Mouse (Mus musculus): Measurements from ENCODE around the gene Mthfd1.

DNA sequence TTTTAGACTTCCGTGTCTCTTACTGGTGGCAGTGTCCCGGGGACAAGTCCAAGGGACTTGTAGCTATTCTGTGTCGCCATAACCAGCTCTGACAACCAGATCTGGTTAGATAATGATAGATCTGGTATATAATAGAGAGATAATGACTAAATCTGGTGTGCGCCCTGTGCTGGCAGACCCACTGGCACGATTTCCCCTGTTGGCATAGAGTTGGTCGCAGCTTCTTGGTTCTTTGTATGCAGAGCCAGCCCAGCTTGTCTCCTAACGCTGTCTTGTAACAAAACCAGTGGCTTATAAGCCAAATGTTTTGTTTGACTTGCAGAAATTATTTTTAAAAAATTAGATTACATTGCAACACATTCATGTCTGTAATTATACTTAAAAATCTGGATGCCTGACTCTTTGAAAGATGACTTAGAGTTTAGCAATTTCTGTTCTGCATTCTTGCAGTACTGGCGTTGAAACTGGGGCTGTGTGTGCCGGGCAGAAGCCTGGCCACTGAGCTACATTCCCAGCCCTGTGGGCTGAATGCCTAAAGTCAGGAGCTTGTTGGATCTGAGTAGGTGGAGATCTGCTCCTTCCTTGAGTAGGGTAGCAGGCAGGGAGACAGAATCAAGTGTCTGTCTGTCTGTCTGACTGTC is 9.3 kb downstream of the Mthfd1 start:
- no peak for TF ChIP-seq CTCF (IDR thresholded peaks at IDR 0.05)
- TF ChIP-seq POLR2A (IDR thresholded peaks at IDR 0.05; ENCODE audit: insufficient read depth, low read depth, low read length), result no peak
- TF ChIP-seq EP300 (IDR thresholded peaks at IDR 0.05; ENCODE audit: insufficient read depth, low read depth, low read length), result no peak

Measured in heart, adult 2 months (tissue).